Mouse (Mus musculus): ENCODE results near the gene Gtpbp4.
"Not testable (repeated sequence)": the region's sequence is repeated elsewhere in the genome, so short reads cannot be mapped to it uniquely, and the experiment has no call there.

Gene Gtpbp4

DNA sequence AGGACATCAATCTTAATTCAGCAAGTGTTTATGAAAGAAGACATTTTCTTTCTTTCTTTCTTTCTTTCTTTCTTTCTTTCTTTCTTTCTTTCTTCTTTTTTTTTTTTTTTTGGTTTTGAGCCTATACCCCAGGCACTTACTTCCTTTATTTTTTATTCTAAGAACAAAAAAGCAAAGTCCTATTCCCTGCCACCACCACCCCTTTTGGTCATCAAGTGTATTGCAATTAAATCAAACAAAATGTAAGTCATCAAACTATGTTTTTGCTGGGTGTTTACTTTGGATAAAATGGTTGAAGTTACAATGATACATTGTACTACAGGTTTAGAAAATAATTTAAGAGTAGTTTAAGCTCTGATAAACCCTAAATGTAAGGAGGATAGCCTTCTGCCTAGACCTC is 23.5 kb downstream of the Gtpbp4 start:
- CTCF ChIA-PET, result no interaction called here

DNA sequence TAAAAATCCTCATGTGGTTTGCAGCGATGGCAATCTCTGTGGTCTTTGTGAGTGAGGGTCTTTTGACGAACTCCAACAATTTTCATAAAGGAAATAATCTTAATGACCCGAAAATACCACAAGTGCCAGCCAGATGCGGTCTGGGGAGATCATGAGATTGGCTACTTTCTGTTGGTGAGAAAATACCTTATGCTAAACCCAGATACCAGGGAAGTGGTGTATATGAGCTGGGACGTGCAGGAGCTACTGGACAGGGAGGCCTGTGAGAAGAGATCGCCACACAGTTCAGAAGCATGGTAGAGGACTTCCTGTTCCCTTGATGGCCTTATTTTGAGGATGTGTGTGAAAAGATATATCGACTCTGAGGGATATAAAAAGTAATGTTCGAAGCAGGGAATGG is 28.1 kb downstream of the Gtpbp4 start:
- CTCF ChIA-PET, result interaction anchor here (0.6 to 0.9 kb wide), 2 partner anchors 20 to 172 kb away, joined by 3 to 5 read pairs; no protein-coding TSS in a partner anchor

DNA sequence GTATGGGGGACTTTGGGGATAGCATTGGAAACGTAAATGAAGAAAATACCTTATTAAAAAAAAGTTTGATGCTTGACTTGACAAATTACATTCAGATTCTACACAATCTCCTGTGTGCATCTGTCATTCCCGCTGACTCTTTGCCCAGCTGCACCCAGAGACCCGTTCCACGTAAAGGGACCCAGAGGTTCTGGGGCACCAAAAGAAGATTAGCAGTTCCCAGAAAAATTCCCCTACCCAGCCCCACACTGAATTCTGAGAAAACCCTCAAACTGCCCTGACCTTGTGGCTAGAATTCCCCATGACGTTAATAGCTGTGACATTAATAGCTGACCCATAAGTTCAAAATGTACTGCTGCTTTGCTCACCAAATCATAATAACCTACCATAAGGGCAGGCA is 30.7 kb downstream of the Gtpbp4 start:
- CTCF ChIA-PET, result no interaction called here

DNA sequence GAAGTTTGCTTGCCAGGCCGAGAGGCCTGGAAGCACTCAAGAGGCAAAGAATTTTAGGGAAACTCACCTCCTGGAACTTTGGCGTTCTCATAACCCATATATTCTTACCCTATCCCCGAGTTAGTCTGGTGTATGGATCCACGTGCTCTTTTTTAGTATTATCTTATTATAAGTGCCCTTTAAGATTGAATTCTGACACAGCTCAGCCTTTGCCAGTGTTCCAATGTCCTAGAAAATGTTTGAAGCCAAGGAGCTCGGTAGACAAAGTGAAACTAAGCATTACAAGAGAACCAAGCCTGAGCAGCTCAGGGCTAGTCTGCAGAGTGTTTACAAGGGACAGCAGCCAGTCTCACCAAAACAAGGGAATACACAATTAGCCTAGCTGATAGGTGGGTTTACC is 33.6 kb downstream of the Gtpbp4 start:
- CTCF ChIA-PET, result not testable (repeated sequence)

DNA sequence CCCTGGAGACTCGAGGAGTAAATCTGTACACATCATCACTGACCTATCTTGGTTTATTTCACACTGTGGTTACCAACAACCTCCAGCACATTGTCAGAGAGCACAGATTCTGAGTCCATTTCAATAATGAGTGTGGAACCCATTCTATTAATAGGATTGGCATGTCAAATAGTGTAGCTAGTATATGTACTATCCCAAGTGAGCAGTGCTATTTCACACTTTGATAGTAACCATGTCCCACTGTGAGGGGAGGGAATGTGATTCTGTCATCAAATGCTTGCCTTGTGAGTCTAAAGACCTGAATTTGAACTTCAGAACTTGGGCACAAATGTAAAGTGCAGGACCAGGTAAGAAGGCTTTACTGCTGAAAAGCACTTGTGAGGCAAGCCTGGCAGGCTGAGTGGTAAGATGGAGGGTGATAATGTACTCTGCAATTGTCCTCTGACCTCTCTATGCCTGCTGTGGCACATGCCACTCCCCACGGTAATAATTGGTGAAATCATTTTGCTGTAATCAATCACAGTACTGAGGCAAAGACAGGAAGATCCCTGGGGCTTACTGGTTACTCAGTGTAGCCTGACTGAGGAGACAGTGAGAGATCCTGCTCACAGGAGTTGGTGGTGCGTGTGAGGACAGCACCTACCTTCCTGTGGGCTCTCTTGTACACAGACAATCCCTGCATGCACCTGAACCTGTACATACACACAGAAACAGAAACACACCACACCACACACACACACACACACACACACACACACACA is 34.6 kb downstream of the Gtpbp4 start:
- CTCF ChIA-PET, result not testable (repeated sequence)

DNA sequence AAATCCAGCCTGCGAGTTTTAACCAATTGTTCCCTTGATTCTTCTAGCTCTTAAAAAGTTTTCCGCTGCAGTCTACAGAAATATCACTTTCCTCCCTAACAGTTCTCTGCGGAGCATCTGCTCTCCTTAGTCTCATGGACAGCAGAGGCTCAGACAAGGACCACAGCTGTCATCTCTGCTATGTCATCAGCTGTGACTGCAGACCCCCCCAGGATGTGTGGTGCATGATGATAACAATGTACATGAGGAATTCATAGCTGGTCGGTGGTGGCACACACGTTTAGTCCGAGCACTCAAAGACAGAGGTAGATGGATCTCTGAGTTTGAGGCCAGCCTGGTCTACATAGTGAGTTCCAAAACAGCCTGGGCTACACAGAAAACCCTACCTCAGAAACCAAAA is 36.3 kb downstream of the Gtpbp4 start:
- CTCF ChIA-PET, result not testable (repeated sequence)

DNA sequence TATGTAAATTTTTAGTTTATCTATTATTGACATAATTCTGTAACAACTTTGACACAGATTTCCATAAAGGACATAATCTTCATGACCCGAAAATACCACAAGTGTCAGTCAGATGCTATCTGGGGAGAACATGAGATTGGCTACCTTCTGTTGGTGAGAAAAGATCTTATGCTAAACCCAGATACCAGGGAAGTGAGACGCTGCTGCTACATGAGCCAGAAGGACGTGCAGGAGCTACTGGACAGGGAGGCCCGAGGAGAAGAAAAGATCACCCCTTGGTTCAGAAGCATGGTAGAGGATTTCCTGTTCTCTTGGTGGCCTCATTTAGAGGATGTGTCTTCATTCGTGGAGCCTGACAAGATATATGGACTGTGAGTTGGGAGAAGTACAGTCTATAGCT is 36.8 kb downstream of the Gtpbp4 start:
- CTCF ChIA-PET, result not testable (repeated sequence)

DNA sequence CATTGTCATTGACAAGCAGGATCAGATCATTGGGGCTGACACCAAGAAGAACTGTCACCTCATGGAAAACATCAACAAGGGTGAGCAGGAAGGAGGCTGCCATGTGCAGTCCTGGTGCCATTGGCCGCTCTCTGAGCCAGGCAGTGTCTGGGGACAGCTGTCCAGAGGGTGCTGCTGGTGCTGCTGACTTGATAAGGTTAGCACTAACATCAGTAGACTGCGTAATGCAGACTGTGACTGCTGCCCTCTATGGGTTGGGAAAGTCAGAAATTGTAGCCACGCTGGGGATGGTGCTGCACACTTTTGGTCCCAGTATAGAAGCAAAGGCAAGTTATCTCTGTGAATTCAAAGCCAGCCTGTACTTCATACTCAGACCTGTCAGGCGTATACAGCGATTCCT is 39.0 kb downstream of the Gtpbp4 start:
- CTCF ChIA-PET, result not testable (repeated sequence)

DNA sequence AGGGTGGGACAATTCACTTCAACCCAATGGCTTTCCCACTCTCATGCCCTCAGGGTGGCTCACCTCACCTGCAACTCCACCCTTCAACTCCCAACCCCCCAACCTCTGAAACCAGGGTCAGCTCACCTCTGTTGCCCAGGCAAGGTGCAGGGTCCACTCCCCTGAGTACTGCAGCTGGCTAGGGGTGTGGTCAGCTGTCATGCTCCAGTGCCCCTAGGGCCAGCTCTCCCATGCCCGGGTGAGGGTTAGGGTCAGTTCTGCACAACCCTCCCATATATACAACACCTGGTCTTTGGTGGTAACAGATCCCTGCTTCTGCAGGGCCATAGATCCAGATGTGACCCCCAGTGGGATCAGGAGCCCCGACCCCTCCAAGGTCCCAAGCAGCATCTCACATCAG is 40.8 kb downstream of the Gtpbp4 start:
- CTCF ChIA-PET, result not testable (repeated sequence)

DNA sequence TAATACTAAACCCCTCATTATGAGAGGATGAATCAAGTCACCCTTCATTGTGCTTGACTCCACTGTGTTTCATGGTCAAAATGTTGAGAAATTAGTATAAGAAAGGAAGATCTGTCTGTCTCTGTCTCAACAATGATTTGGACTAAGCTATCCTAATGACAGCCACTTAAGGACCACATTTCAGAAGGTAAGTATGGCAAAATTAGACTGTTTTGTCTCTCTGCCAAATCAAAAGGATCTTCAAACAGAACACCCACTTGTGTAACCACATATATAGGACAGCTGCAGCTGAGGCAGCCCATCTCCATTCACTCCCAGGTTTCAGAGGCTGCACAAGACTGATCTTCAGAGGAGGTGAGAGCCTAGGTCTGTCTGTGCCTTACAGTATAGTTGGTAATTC is 43.3 kb downstream of the Gtpbp4 start, which contains the start of gene Idi2:
Gene Idi2, plus strand, starts transcription at position 301 of the 400 bp plus-strand sequence.
- CTCF ChIA-PET, result not testable (repeated sequence)

DNA sequence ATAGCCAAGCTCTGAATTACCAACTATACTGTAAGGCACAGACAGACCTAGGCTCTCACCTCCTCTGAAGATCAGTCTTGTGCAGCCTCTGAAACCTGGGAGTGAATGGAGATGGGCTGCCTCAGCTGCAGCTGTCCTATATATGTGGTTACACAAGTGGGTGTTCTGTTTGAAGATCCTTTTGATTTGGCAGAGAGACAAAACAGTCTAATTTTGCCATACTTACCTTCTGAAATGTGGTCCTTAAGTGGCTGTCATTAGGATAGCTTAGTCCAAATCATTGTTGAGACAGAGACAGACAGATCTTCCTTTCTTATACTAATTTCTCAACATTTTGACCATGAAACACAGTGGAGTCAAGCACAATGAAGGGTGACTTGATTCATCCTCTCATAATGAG is 47.8 kb downstream of the Gtpbp4 start, which contains the start of gene Gm9745:
Gene Gm9745, minus strand, starts transcription at position 101 of the 400 bp plus-strand sequence.
- CTCF ChIA-PET, result not testable (repeated sequence)

DNA sequence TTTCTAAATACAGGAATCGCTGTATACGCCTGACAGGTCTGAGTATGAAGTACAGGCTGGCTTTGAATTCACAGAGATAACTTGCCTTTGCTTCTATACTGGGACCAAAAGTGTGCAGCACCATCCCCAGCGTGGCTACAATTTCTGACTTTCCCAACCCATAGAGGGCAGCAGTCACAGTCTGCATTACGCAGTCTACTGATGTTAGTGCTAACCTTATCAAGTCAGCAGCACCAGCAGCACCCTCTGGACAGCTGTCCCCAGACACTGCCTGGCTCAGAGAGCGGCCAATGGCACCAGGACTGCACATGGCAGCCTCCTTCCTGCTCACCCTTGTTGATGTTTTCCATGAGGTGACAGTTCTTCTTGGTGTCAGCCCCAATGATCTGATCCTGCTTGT is 52.1 kb downstream of the Gtpbp4 start:
- CTCF ChIA-PET, result not testable (repeated sequence)

DNA sequence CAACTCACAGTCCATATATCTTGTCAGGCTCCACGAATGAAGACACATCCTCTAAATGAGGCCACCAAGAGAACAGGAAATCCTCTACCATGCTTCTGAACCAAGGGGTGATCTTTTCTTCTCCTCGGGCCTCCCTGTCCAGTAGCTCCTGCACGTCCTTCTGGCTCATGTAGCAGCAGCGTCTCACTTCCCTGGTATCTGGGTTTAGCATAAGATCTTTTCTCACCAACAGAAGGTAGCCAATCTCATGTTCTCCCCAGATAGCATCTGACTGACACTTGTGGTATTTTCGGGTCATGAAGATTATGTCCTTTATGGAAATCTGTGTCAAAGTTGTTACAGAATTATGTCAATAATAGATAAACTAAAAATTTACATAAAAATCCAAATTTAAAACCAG is 54.2 kb downstream of the Gtpbp4 start:
- CTCF ChIA-PET, result not testable (repeated sequence)

DNA sequence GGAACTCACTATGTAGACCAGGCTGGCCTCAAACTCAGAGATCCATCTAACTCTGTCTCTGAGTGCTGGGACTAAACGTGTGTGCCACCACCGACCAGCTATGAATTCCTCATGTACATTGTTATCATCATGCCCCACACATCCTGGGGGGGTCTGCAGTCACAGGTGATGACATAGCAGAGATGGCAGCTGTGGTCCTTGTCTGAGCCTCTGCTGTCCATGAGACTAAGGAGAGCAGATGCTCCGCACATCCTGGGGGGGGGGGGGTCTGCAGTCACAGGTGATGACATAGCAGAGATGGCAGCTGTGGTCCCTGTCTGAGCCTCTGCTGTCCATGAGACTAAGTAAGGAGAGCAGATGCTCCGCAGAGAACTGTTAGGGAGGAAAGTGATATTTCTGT is 54.8 kb downstream of the Gtpbp4 start:
- CTCF ChIA-PET, result not testable (repeated sequence)

DNA sequence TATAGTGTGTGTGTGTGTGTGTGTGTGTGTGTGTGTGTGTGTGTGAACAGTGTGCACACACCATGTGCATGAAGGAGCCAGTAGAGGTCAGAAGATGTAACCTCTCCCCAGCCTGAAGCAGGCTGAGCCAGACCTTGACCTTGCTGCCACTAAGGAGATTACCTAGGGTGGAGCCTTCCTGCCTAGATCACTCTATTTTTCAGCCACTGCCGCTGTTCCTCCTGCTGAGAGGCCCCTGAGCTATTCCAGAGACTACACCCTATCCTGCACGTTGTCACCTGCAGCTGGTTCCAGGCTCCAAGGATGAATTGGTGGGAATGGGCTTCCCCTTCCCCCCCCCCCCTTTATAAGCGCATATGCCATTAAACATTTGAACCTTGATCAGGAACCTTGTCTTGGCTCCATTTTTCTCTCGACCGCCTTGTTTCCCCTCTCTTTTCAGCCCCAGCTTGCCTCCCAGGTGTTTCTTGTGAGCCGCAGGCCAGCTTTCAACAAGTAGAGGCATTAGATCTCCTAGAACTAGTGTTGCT is 58.2 kb downstream of the Gtpbp4 start:
- CTCF ChIA-PET, result not testable (repeated sequence)

DNA sequence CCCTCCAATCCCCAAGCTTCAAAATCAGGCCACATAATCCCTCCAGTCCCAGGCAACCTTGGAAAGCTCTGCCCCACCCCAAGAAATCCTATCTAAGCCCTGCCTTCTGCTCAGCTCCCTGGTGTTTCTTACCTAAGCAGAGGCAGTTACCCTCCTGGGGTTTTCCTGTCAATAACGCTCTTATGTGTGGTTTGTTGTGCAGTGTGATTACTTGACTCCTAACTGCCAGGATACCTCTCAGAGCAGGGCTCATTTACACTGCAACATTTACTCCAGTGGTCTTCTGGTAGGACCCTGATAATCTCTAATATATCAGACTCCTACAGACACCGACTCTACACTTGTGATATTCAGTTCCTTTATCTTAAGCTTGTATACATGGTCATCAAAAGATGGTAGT is 62.4 kb downstream of the Gtpbp4 start:
- CTCF ChIA-PET, result no interaction called here
